Mouse (Mus musculus) ZHBTc4 (cell line): Measurements from ENCODE around the gene Ints7.

ENCODE experiments used
- DNase-seq: peaks from one replicate; pipeline ENCODE4 v3.0.0-alpha.2; 2011; ENCODE audit warnings: low read depth, low spot score

Gene Ints7

GRCm38 (mm10) chr1:191629170-191629636, 53.8 kb downstream of the Ints7 start:
- DNase-seq, result no peak

GRCm38 (mm10) chr1:191632511-191633095, 57.2 kb downstream of the Ints7 start:
- no peak for DNase-seq

GRCm38 (mm10) chr1:191634116-191634515, 58.7 kb downstream of the Ints7 start:
- DNase-seq, result peak; percentile 67

DNA sequence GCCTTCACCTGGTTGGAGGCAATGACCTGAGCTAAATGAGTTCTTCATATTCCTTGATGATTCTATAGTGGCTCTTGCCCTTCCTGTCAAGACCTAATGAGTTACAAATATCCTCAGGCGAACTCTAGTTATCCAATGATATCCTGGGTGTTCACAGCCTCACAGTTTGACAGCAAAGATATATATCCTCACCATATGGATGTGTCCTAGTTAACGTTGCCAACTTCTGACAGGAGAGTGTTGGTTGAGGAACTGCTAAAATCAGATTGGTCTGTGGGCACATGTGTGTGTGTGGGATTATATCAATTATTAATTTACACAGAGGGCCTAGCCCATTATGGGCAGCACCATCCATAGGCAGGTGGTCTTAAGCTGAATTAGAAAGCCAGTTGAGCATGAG, 63.0 kb downstream of the Ints7 start:
- DNase-seq, result no peak

- no peak for DNase-seq
These were observed 63.9 kb downstream of the Ints7 start for GRCm38 (mm10) chr1:191639200-191639807.

DNA sequence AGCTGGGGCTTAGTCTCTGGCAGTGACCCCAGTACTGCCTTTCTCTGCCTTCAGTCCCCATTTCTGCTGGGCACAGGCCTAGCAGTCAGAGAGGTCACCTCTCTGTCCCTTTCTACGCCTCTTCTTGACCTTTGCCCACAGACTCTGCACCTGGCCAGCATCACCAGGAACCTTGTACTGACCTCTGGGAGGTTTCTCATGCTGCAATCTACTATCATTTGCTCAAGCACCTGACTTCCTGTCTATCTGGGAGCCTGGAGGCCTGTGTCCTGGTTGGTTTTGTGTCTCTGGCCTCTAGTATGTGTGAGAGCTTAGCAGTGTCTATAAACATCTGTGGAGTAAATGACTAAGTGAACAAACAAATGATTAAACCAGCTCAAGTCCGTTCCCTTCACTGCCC, 64.7 kb downstream of the Ints7 start:
- no peak for DNase-seq

- no peak for DNase-seq
These were observed 65.4 kb downstream of the Ints7 start for GRCm38 (mm10) chr1:191640848-191641247.

GRCm38 (mm10) chr1:191641438-191641837, 66.0 kb downstream of the Ints7 start:
- DNase-seq, result no peak

GRCm38 (mm10) chr1:191642903-191643302, 67.5 kb downstream of the Ints7 start:
- no peak for DNase-seq

- DNase-seq, result no peak
These were observed 70.5 kb downstream of the Ints7 start for GRCm38 (mm10) chr1:191645921-191646320.

- DNase-seq, result no peak
These were observed 72.2 kb downstream of the Ints7 start for GRCm38 (mm10) chr1:191647590-191647989.

GRCm38 (mm10) chr1:191659441-191659840, 84.0 kb downstream of the Ints7 start:
- no peak for DNase-seq

- DNase-seq, result peak; percentile 71
These were observed 85.8 kb downstream of the Ints7 start for GRCm38 (mm10) chr1:191661019-191661796.

- peak; percentile 36 for DNase-seq
These were observed 86.9 kb downstream of the Ints7 start for GRCm38 (mm10) chr1:191662178-191662898.

- no peak for DNase-seq
These were observed 87.6 kb downstream of the Ints7 start for GRCm38 (mm10) chr1:191662899-191663500.

DNA sequence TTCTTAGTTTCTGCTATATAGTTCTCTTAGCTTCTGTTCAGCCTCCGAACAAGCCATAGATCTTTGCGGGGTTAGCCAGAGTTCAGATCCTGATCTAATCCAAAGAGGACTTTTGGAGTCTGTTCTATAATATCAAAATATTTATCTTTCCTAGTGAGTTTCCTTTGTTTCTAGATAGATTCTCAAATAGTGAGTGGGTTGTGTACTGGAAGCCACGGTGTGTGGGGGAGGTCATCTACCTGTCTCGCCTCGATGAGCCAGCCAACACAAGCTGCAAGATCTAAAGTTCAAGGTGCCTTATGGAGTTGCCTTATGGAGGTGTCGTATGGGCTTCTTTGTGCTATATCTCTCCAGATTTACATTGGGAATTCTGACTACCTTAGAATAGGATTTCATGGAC, 88.2 kb downstream of the Ints7 start:
- DNase-seq, result no peak

DNA sequence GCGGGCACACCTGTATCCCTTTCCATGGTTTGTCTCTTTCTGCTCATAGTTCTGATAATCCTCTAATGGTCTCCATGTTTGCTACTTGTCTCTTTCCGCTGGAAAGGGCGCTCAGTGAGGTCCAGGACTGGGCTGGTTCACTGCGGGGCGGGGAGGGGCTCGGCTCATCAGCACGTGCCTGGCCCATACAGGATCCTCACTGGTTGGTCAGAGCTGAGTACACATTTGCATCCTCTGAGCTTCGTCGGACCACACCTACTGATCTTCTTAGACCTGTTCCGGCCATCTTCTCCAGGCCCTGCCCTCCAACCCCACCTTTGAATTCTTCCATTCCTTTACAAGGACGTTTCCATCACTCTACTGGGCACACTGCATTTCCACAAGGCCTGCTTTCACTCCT, 90.9 kb downstream of the Ints7 start:
- peak; percentile 87 for DNase-seq

- DNase-seq, result no peak
These were observed 92.6 kb downstream of the Ints7 start for GRCm38 (mm10) chr1:191668030-191668429.
